Mouse (Mus musculus) heart, adult 9 months (tissue): Measurements from ENCODE around the gene Sart1.
"Not testable (repeated sequence)": the region's sequence is repeated elsewhere in the genome, so short reads cannot be mapped to it uniquely, and the experiment has no call there.

ENCODE experiments used
- DNase-seq, 2 experiments: peaks; one replicate each; pipeline ENCODE4 v3.0.0; 2022; ENCODE audit warnings: low spot score in 2 of 2

Sart1 gene

GRCm38 (mm10) chr19:5414534-5414957 lies 26.0 kb upstream of the Sart1 start:
- peak; percentile 77 to 83 for DNase-seq

DNA sequence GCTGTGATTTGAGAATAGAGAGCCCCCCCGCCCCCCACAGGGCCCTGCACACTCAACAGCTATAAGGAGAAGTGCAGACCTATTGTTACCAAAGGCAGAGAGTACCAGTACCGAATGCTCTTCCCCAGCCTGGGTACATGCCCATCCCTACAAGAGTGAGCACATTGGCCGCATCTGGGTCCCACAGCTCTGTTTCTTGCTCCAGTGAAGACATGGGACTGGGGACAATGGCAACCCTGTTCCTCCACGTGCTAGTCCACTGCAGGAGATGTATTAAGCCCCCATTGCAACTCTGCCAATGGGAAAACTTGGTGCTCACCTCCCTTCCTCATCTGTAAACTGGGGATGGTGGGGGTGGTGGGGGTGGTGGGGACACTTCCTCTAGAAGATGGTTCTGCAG lies 25.3 kb upstream of the Sart1 start:
- DNase-seq = no peak

GRCm38 (mm10) chr19:5411961-5412360 lies 23.5 kb upstream of the Sart1 start:
- peak; percentile 51 to 64 for DNase-seq

DNA sequence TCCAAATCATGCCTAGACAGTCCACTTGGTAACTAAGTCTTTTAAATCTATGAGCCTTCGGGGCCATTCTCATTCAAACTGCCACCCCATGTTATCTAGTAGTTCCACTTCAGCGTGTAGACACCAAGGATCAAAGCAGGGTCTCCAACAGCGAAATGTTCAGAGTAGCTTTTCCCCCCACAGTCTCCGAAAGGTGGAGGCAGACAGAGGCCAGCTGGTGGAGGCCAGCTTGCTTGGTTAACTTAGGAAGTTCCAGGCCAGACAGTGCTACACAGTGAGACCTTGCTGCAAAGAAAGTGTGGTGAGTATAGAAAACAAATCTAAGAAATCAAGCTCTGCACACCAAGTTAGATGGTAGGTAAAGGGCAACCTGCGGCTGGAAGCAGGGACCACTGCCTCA lies 22.1 kb upstream of the Sart1 start:
- DNase-seq = no peak

DNA sequence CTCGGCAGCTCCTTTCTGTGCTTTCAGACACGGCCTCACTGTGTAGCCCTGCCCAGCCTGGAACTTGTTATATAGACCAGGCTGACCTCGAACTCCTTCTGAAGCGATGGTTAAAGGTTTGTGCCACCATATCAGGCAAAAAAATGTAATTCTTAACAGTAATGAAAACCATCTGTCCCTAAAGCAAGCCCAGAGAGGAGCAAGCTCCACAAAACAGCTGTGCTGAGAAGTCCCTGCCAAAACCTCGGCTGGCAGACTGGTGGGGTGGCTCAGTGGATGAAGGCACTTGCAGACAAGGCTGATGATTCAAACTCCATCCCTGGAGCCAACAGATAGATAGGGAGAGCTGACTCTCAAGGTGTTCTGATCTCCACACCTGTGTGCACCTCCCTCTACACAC lies 20.6 kb upstream of the Sart1 start:
- peak; percentile 59 to 60 for DNase-seq

DNA sequence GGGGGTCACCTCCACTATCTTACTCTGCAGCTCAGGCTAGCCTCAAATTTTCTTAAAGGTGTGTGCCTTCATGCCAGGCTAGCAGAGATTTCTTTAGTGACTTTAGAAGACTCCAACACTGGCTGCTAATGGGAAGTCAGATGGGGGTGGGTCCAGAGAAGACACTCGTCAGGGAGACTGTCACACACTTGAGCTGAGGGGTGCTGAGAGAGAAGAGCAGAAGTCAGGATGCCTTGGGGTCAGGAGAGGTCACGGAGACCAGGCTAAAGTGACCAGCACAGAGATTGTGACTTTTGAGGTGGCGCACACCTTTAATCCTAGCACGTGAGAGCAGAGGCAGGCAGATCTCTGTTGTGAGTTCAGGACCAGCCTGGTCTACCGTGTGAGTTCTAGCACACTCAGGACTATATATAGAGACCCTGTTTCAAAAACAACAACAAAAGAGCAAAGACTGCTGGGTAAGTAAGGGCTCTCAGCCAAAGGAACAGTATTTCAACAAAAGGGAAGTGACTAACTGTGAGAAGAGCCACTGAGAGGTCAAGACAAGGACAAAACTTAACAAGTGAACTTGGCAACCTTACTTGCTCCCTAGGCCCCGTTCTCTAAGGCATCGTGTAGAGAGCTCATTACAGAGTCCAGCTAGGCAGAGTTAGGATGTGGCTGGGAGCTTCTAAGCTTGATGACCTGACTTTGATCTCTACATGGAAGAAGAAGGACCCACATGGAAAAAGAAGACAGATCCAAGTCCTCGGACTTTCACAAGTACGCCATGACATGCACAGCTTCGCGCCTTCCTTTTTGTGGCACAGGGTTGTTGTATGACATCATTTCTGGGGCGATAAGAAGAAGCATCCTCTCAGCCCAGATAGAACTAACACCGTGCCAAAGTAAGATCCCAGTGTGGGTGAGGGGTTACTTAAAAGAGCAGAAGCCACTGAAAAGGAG lies 19.8 kb upstream of the Sart1 start:
- peak; percentile 69 to 76 for DNase-seq

DNA sequence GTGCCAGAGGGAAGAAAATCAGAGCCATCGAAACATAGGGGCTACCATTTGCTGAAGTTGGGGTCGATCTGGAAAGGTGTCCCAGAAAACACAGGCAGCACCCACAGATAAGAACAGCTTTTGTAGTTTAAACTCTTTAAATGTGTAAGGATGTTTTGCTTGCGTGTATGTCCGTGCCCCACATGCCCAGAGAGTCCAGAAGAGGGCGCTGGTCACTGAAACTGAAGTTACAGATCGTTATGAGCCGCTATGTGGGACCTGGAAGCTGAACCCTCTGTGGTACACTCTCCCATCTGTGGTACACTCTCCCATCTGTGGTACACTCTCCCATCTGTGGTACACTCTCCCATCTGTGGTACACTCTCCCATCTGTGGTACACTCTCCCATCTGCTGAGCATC lies 18.6 kb upstream of the Sart1 start:
- DNase-seq = peak in 1 of 2 experiments; percentile 77

DNA sequence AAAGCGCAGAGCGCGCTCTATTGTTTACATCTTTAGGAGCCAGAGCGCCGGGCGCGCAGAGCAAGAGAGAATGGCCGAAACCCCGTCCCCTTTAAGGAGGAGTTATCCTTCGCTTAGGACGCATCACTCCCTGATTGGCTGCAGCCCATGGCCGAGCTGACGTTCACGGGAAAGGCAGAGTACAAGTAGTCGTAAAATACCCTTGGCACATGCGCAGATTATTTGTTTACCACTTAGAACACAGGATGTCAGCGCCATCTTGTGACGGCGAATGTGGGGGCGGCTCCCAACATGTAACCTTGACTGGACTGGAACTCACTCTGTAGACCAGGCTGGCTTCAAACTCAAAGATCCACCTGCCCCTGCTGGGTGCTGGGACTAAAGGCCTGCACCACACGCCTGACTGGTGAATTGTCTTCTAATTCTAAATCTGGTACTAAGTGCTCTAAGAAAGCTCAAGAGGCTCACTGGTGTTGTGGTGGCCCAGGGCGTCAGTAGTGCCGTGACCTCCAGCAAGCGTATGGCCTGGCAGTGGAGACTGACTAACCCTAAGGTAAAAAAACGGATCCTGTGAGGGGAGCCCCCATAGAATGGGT lies 18.1 kb upstream of the Sart1 start:
- DNase-seq = peak; percentile 66 to 73

- DNase-seq = no peak
Measured at GRCm38 (mm10) chr19:5405924-5406323, 17.4 kb upstream of the Sart1 start.

GRCm38 (mm10) chr19:5402293-5402692 lies 13.8 kb upstream of the Sart1 start, which contains the start of gene Tsga10ip:
Gene Tsga10ip (minus strand): TSS chr19:5402526.
- no peak for DNase-seq

GRCm38 (mm10) chr19:5401073-5401472 lies 12.6 kb upstream of the Sart1 start:
- not testable (repeated sequence) for DNase-seq

- DNase-seq = no peak
Measured at GRCm38 (mm10) chr19:5395371-5395770, 6.9 kb upstream of the Sart1 start.

DNA sequence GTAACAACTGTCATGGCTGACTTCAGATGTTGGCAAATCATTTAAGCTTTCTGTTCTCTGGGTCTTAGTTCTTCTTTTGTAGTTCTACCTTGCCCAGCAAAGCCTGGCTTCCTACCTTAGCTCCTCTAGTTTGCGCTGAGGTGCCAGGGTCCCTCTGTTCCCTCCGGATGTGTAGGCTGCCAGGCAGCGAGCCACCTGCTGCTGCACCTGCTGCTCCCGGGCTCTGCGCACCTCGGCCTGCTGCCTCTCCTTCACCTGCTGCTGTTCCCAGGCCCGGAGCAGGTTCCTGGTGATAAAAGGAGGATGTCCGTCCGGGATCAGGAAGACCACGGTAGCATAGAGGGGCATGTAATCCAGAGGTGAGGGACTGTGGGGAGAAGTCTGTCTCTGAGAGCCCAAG lies 5.7 kb upstream of the Sart1 start:
- DNase-seq = no peak

GRCm38 (mm10) chr19:5392892-5393291 lies 4.4 kb upstream of the Sart1 start:
- peak in 1 of 2 experiments; percentile 51 for DNase-seq

DNA sequence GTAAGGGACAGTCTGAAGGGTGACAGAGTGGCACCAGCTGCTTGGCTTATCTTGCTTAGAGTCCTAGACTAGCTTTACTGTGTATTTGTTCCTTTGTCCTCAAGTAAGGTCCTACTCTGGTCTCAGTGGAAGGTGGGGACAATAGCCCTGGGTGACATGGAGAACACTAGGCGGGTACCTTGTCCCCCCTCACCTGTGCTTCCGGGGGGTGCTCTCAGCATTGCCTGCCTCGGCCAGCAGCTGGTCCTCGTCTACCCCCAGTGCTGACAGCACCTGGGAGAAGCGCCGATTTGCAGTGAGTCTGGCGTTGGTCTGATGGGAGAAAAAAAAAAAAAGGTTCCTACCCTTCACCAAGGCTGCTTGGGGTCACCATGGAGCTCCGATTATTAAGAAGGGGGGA lies 1.9 kb upstream of the Sart1 start:
- DNase-seq = no peak

- peak; percentile 35 to 44 for DNase-seq
Measured at GRCm38 (mm10) chr19:5389647-5390046, 1.1 kb upstream of the Sart1 start.

- DNase-seq = no peak
Measured at GRCm38 (mm10) chr19:5388011-5388441, 477 bp downstream of the Sart1 start.

GRCm38 (mm10) chr19:5384715-5385114 lies 3.8 kb downstream of the Sart1 start:
- no peak for DNase-seq

GRCm38 (mm10) chr19:5383326-5383725 lies 5.2 kb downstream of the Sart1 start:
- DNase-seq = no peak

GRCm38 (mm10) chr19:5377446-5377845 lies 11.1 kb downstream of the Sart1 start:
- no peak for DNase-seq

DNA sequence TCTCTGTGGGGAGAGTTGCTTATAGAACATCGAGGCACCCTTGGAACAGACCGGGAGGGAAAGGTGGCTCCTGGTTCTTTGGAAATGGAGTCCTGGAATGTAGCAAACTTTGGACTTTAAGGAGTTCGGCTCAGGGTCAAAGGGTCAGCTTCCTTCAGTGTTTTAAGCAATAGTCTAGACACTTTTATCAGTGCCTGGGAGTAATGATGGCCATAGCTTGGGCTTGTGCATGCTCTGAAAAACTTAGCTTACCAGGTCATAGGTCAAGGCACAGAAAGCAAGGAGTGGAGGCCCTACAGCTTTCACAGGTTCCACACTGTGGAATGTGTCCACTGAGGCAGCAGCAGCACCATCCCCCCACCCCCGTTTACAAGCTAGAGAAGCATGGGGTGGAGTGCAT lies 13.8 kb downstream of the Sart1 start:
- DNase-seq = no peak

- DNase-seq = no peak
Measured at GRCm38 (mm10) chr19:5374177-5374576, 14.3 kb downstream of the Sart1 start.

DNA sequence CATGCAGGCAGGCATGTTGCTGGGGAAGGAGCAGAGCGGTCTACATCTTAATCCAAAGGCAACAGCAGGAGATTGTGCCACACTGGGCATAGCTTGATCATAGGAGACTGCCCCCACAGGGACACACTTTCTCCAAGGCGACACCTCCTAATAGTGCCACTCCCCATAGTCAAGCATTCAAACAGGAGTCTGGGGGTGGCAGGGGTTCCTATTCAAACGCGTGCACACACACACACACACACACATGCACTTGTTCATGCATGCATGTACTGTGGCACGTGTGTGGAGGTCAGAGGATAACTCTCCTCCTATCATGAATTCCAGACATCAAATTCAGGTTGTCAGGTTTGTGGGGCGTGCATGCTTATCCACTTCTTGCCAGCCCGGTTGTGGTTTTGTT lies 15.8 kb downstream of the Sart1 start:
- DNase-seq = no peak
